Mouse (Mus musculus): ENCODE measurements around the gene Tnfaip1. TPM values are rescaled to one million over a fixed set of nuclear protein-coding genes. Genes with fewer than 3 reads are reported as not detected.

The Tnfaip1 gene
- total and polyA plus RNA-seq, 2 experiments from 2014 or later = 38.2 to 59.1 TPM

GRCm38 (mm10) chr11:78497071-78497541 lies 39.0 kb downstream of the Tnfaip1 start:
- Histone ChIP-seq H3K4me1 (ENCODE audit: insufficient read depth, low read length) (peaks cover 5% of the 10 kb centered on the region; the same call in 1 of the 2 replicates), H3K27ac (ENCODE audit: low read depth, low read length) (peak overlapping the region; percentile 94), H3K4me2 (ENCODE audit: low read depth, low read length, poor library complexity, severe bottlenecking) (peak overlapping the region; percentile 76), H3K27me3 (ENCODE audit: insufficient read depth, low read length) (no peaks in the 10 kb centered on the region), H3K36me3 (ENCODE audit: insufficient read depth, low read length) (no peaks in the 10 kb centered on the region), H3K9me3 (ENCODE audit: low read length) (no peaks in the 10 kb centered on the region), H3K4me3 (ENCODE audit: low read depth, low read length) (peak overlapping the region; percentile 78), H3K9ac (replicated peaks; ENCODE audit: low read length, poor library complexity, severe bottlenecking) (peak overlapping the region; percentile 83)
- no peak for TF ChIP-seq CTCF (IDR thresholded peaks at IDR 0.05)
- ATAC-seq (ENCODE audit: low FRiP score) = peak; percentile 72
- under 1% methylated on average over 44 of the region's 44 CpGs for WGBS
- DNase-seq (ENCODE audit: low spot score) = peak; percentile 78

- Histone ChIP-seq H3K9me3 (ENCODE audit: low read length) (no peaks in the 10 kb centered on the region), H3K4me2 (ENCODE audit: low read depth, low read length, poor library complexity, severe bottlenecking) (peak overlapping the region; percentile 76), H3K4me1 (ENCODE audit: insufficient read depth, low read length) (peaks cover 5% of the 10 kb centered on the region; the same call in 1 of the 2 replicates), H3K4me3 (ENCODE audit: low read depth, low read length) (peak overlapping the region; percentile 78), H3K27me3 (ENCODE audit: insufficient read depth, low read length) (no peaks in the 10 kb centered on the region), H3K9ac (replicated peaks; ENCODE audit: low read length, poor library complexity, severe bottlenecking) (peak overlapping the region; percentile 83), H3K27ac (ENCODE audit: low read depth, low read length) (no peak overlapping the region), H3K36me3 (ENCODE audit: insufficient read depth, low read length) (no peaks in the 10 kb centered on the region)
- no peak for DNase-seq (ENCODE audit: low spot score)
- ATAC-seq (ENCODE audit: low FRiP score) = no peak
- 6% methylated on average over 6 of the region's 6 CpGs for WGBS
- TF ChIP-seq CTCF (IDR thresholded peaks at IDR 0.05) = no peak
Measured at GRCm38 (mm10) chr11:78495904-78496303, 40.2 kb downstream of the Tnfaip1 start.

GRCm38 (mm10) chr11:78490781-78491241 lies 45.3 kb downstream of the Tnfaip1 start:
- Histone ChIP-seq H3K27ac (ENCODE audit: low read depth, low read length) (peak overlapping the region; percentile 47; the same call in 1 of the 2 replicates), H3K9me3 (ENCODE audit: low read length) (no peaks in the 10 kb centered on the region), H3K36me3 (ENCODE audit: insufficient read depth, low read length) (peaks cover 21% of the 10 kb centered on the region), H3K4me3 (ENCODE audit: low read depth, low read length) (peak overlapping the region; percentile 26), H3K9ac (replicated peaks; ENCODE audit: low read length, poor library complexity, severe bottlenecking) (peak overlapping the region; percentile 48), H3K4me1 (ENCODE audit: insufficient read depth, low read length) (peaks cover 7% of the 10 kb centered on the region; the same call in 1 of the 2 replicates), H3K4me2 (ENCODE audit: low read depth, low read length, poor library complexity, severe bottlenecking) (peak overlapping the region; percentile 50), H3K27me3 (ENCODE audit: insufficient read depth, low read length) (no peaks in the 10 kb centered on the region)
- ATAC-seq (ENCODE audit: low FRiP score) (peak; percentile 70), DNase-seq (ENCODE audit: low spot score) (peak; percentile 82)
- TF ChIP-seq CTCF (IDR thresholded peaks at IDR 0.05) = peak; percentile 69
- 7% methylated on average over 48 of the region's 48 CpGs for WGBS

GRCm38 (mm10) chr11:78488168-78488567 lies 48.0 kb downstream of the Tnfaip1 start:
- no peak overlapping the region for H3K4me2 ChIP-seq (ENCODE audit: low read depth, low read length, poor library complexity, severe bottlenecking)
- H3K27me3 ChIP-seq (ENCODE audit: insufficient read depth, low read length) = no peaks in the 10 kb centered on the region
- no peak for ATAC-seq (ENCODE audit: low FRiP score)
- no peaks in the 10 kb centered on the region for H3K9me3 ChIP-seq (ENCODE audit: low read length)
- H3K9ac ChIP-seq (replicated peaks; ENCODE audit: low read length, poor library complexity, severe bottlenecking) = no peak overlapping the region
- H3K4me3 ChIP-seq (ENCODE audit: low read depth, low read length) = no peak overlapping the region
- H3K4me1 ChIP-seq (ENCODE audit: insufficient read depth, low read length) = 0 out of 2 replicates have a peak, but pooled peaks cover 4% of the 10 kb centered on the region
- peak; percentile 90 for TF ChIP-seq CTCF (IDR thresholded peaks at IDR 0.05)
- DNase-seq (ENCODE audit: low spot score) = peak; percentile 77
- no peak overlapping the region for H3K27ac ChIP-seq (ENCODE audit: low read depth, low read length)
- WGBS = 5% methylated on average over 8 of the region's 8 CpGs
- H3K36me3 ChIP-seq (ENCODE audit: insufficient read depth, low read length) = peaks cover 33% of the 10 kb centered on the region

GRCm38 (mm10) chr11:78483639-78484038 lies 52.5 kb downstream of the Tnfaip1 start:
- Histone ChIP-seq H3K36me3 (ENCODE audit: insufficient read depth, low read length) (peaks cover 46% of the 10 kb centered on the region), H3K4me1 (ENCODE audit: insufficient read depth, low read length) (no peaks in the 10 kb centered on the region), H3K9ac (replicated peaks; ENCODE audit: low read length, poor library complexity, severe bottlenecking) (no peak overlapping the region), H3K9me3 (ENCODE audit: low read length) (no peaks in the 10 kb centered on the region), H3K27ac (ENCODE audit: low read depth, low read length) (no peak overlapping the region), H3K4me3 (ENCODE audit: low read depth, low read length) (no peak overlapping the region), H3K4me2 (ENCODE audit: low read depth, low read length, poor library complexity, severe bottlenecking) (no peak overlapping the region), H3K27me3 (ENCODE audit: insufficient read depth, low read length) (no peaks in the 10 kb centered on the region)
- no peak for TF ChIP-seq CTCF (IDR thresholded peaks at IDR 0.05)
- WGBS = 67% methylated on average over 7 of the region's 7 CpGs
- DNase-seq (ENCODE audit: low spot score) (no peak), ATAC-seq (ENCODE audit: low FRiP score) (no peak)

- TF ChIP-seq CTCF (IDR thresholded peaks at IDR 0.05) = no peak
Measured at GRCm38 (mm10) chr11:78475289-78475688, 60.8 kb downstream of the Tnfaip1 start.

More at GRCm38 (mm10) chr11:78475289-78475688, 60.8 kb downstream of the Tnfaip1 start:
- Histone ChIP-seq H3K4me3 (ENCODE audit: low read depth, low read length) (no peak overlapping the region), H3K27me3 (ENCODE audit: insufficient read depth, low read length) (no peaks in the 10 kb centered on the region), H3K4me2 (ENCODE audit: low read depth, low read length, poor library complexity, severe bottlenecking) (no peak overlapping the region), H3K9ac (replicated peaks; ENCODE audit: low read length, poor library complexity, severe bottlenecking) (no peak overlapping the region), H3K4me1 (ENCODE audit: insufficient read depth, low read length) (no peaks in the 10 kb centered on the region), H3K9me3 (ENCODE audit: low read length) (no peaks in the 10 kb centered on the region), H3K36me3 (ENCODE audit: insufficient read depth, low read length) (peaks cover 30% of the 10 kb centered on the region), H3K27ac (ENCODE audit: low read depth, low read length) (no peak overlapping the region)
- DNase-seq (ENCODE audit: low spot score) = no peak
- no peak for ATAC-seq (ENCODE audit: low FRiP score)
- WGBS = 78% methylated on average over 3 of the region's 3 CpGs

Other genes with a start within 250 kb of the Tnfaip1 start
- gene BC030499, start 245.5 kb downstream of the Tnfaip1 start, total RNA-seq (2014; rRNA removed) = 0.22 and 0.38 TPM in 2 replicates
- 0.12 TPM in 1 of 2 replicates, not detected in the other for gene BC030499, start 245.5 kb downstream of the Tnfaip1 start, polyA plus RNA-seq (2015; fragmentation: Nextera tagmentation; extraction: Ambion mirVana)
- 3.1 and 3.6 TPM in 2 replicates for gene Spag5, start 234.8 kb downstream of the Tnfaip1 start, total RNA-seq (2014; rRNA removed)
- 2.2 and 2.4 TPM in 2 replicates for gene Spag5, start 234.8 kb downstream of the Tnfaip1 start, polyA plus RNA-seq (2015; fragmentation: Nextera tagmentation; extraction: Ambion mirVana)
- gene Aldoc, start 213.4 kb downstream of the Tnfaip1 start, total RNA-seq (2014; rRNA removed) = 265 and 359 TPM in 2 replicates
- 224 and 305 TPM in 2 replicates for gene Aldoc, start 213.4 kb downstream of the Tnfaip1 start, polyA plus RNA-seq (2015; fragmentation: Nextera tagmentation; extraction: Ambion mirVana)
- 62.4 and 67.2 TPM in 2 replicates for gene Pigs, start 207.9 kb downstream of the Tnfaip1 start, total RNA-seq (2014; rRNA removed)
- gene Pigs, start 207.9 kb downstream of the Tnfaip1 start, polyA plus RNA-seq (2015; fragmentation: Nextera tagmentation; extraction: Ambion mirVana) = 82.6 and 91.0 TPM in 2 replicates
- 93.5 and 141 TPM in 2 replicates for gene Unc119, start 192.8 kb downstream of the Tnfaip1 start, total RNA-seq (2014; rRNA removed)
- gene Unc119, start 192.8 kb downstream of the Tnfaip1 start, polyA plus RNA-seq (2015; fragmentation: Nextera tagmentation; extraction: Ambion mirVana) = 79.6 and 83.4 TPM in 2 replicates
- not detected in 2 replicates for gene Foxn1, start 149.8 kb downstream of the Tnfaip1 start, total RNA-seq (2014; rRNA removed)
- gene Foxn1, start 149.8 kb downstream of the Tnfaip1 start, polyA plus RNA-seq (2015; fragmentation: Nextera tagmentation; extraction: Ambion mirVana) = not detected in 2 replicates
- gene Slc13a2, start 114.1 kb downstream of the Tnfaip1 start, total RNA-seq (2014; rRNA removed) = not detected in 2 replicates
- gene Slc13a2, start 114.1 kb downstream of the Tnfaip1 start, polyA plus RNA-seq (2015; fragmentation: Nextera tagmentation; extraction: Ambion mirVana) = not detected in 2 replicates
- gene Slc46a1, start 70.6 kb downstream of the Tnfaip1 start, total RNA-seq (2014; rRNA removed) = 15.0 and 17.5 TPM in 2 replicates
- 19.1 and 19.6 TPM in 2 replicates for gene Slc46a1, start 70.6 kb downstream of the Tnfaip1 start, polyA plus RNA-seq (2015; fragmentation: Nextera tagmentation; extraction: Ambion mirVana)
- 63.2 and 66.3 TPM in 2 replicates for gene Sarm1, start 38.6 kb downstream of the Tnfaip1 start, total RNA-seq (2014; rRNA removed)
- 39.8 and 40.1 TPM in 2 replicates for gene Sarm1, start 38.6 kb downstream of the Tnfaip1 start, polyA plus RNA-seq (2015; fragmentation: Nextera tagmentation; extraction: Ambion mirVana)
- 114 and 120 TPM in 2 replicates for gene Vtn, start 37.2 kb downstream of the Tnfaip1 start, total RNA-seq (2014; rRNA removed)
- 139 and 160 TPM in 2 replicates for gene Vtn, start 37.2 kb downstream of the Tnfaip1 start, polyA plus RNA-seq (2015; fragmentation: Nextera tagmentation; extraction: Ambion mirVana)
- 0.71 TPM in 1 of 2 replicates, not detected in the other for gene Sebox, start 32.9 kb downstream of the Tnfaip1 start, total RNA-seq (2014; rRNA removed)
- not detected in 2 replicates for gene Sebox, start 32.9 kb downstream of the Tnfaip1 start, polyA plus RNA-seq (2015; fragmentation: Nextera tagmentation; extraction: Ambion mirVana)
- gene Tmem199, start 24.2 kb downstream of the Tnfaip1 start, total RNA-seq (2014; rRNA removed) = 46.2 and 48.2 TPM in 2 replicates
- gene Tmem199, start 24.2 kb downstream of the Tnfaip1 start, polyA plus RNA-seq (2015; fragmentation: Nextera tagmentation; extraction: Ambion mirVana) = 92.4 and 96.0 TPM in 2 replicates
- 145 and 149 TPM in 2 replicates for gene Poldip2, start 24.1 kb downstream of the Tnfaip1 start, total RNA-seq (2014; rRNA removed)
- gene Poldip2, start 24.1 kb downstream of the Tnfaip1 start, polyA plus RNA-seq (2015; fragmentation: Nextera tagmentation; extraction: Ambion mirVana) = 159 and 176 TPM in 2 replicates
- 133 and 155 TPM in 2 replicates for gene Ift20, start within 50 bp of the Tnfaip1 start, total RNA-seq (2014; rRNA removed)
- 142 and 148 TPM in 2 replicates for gene Ift20, start within 50 bp of the Tnfaip1 start, polyA plus RNA-seq (2015; fragmentation: Nextera tagmentation; extraction: Ambion mirVana)
- 38.4 and 45.5 TPM in 2 replicates for gene Tmem97, start 14.4 kb upstream of the Tnfaip1 start, total RNA-seq (2014; rRNA removed)
- gene Tmem97, start 14.4 kb upstream of the Tnfaip1 start, polyA plus RNA-seq (2015; fragmentation: Nextera tagmentation; extraction: Ambion mirVana) = 41.4 and 42.6 TPM in 2 replicates
- 39.7 and 44.4 TPM in 2 replicates for gene Nlk, start 161.0 kb upstream of the Tnfaip1 start, total RNA-seq (2014; rRNA removed)
- 21.9 and 25.0 TPM in 2 replicates for gene Nlk, start 161.0 kb upstream of the Tnfaip1 start, polyA plus RNA-seq (2015; fragmentation: Nextera tagmentation; extraction: Ambion mirVana)
- gene Ccnq, start 215.4 kb upstream of the Tnfaip1 start, total RNA-seq (2014; rRNA removed) = 27.0 and 31.6 TPM in 2 replicates
- gene Ccnq, start 215.4 kb upstream of the Tnfaip1 start, polyA plus RNA-seq (2015; fragmentation: Nextera tagmentation; extraction: Ambion mirVana) = 28.9 and 34.4 TPM in 2 replicates